Mouse (Mus musculus) heart, postnatal 0 days (tissue): ENCODE measurements around the gene Ppil6. TPM values are rescaled to one million over a fixed set of nuclear protein-coding genes. Genes with fewer than 3 reads are reported as not detected.

Experiments
- ATAC-seq: fragments of 200-750 bp; cut with Nextera tagmentation; 2 replicates; pipeline ENCODE4 v1.8.0; 2017; ENCODE audit warnings: low read depth, moderate number of reproducible peaks, moderate library complexity; ENCODE audit not compliant: insufficient read depth
- DNase-seq: peaks from one replicate; pipeline ENCODE4 v3.0.0-alpha.2; 2016; ENCODE audit warnings: low spot score
- H3K27ac ChIP-seq: fragments of 300-500 bp; sonication (generic); 2 replicates; pipeline ENCODE4 v1.5.1; 2014; ENCODE audit warnings: low read depth, mild to moderate bottlenecking
- H3K27me3 ChIP-seq: fragments of 300-500 bp; sonication (generic); 2 replicates; pipeline ENCODE4 v1.6.1; 2014; ENCODE audit warnings: low read length, mixed read lengths; ENCODE audit not compliant: control insufficient read depth, insufficient read depth
- H3K36me3 ChIP-seq: fragments of 300-500 bp; sonication (generic); replicated peaks from 2 replicates; pipeline ENCODE4 v1.6.1; 2014; ENCODE audit warnings: low read length, mixed read lengths; ENCODE audit not compliant: control insufficient read depth, insufficient read depth
- H3K4me1 ChIP-seq: fragments of 300-500 bp; sonication (generic); 2 replicates; pipeline ENCODE4 v1.6.1; 2014; ENCODE audit warnings: antibody characterized with exemption; ENCODE audit not compliant: control insufficient read depth, insufficient read depth
- H3K4me2 ChIP-seq: fragments of 300-500 bp; sonication (generic); 2 replicates; pipeline ENCODE4 v1.6.1; 2014; ENCODE audit warnings: low read depth, mild to moderate bottlenecking, low read length, moderate library complexity
- H3K4me3 ChIP-seq: fragments of 300-500 bp; sonication (generic); 2 replicates; pipeline ENCODE4 v1.5.1; 2014; ENCODE audit warnings: low read depth, low read length
- H3K9ac ChIP-seq: fragments of 300-500 bp; sonication (generic); replicated peaks from 2 replicates; pipeline ENCODE4 v1.6.1; 2014; ENCODE audit warnings: low read depth, low read length, mixed read lengths
- H3K9me3 ChIP-seq: fragments of 300-500 bp; sonication (generic); replicated peaks from 2 replicates; pipeline ENCODE4 v1.6.1; 2016; ENCODE audit warnings: low read length; ENCODE audit not compliant: control insufficient read depth
- CTCF ChIP-seq: IDR thresholded peaks from 2 replicates; pipeline ENCODE4 v1.5.1; 2016; ENCODE audit warnings: antibody characterized with exemption, control low read depth, low read depth
- EP300 ChIP-seq: IDR thresholded peaks from 2 replicates; pipeline ENCODE4 v1.6.1; 2016; ENCODE audit warnings: antibody characterized with exemption, low read depth
- WGBS: fragments of 180-500 bp; shearing (Covaris S2); extraction: QIAGEN DNeasy Blood & Tissue Kit; methylation state at CpG from one replicate; pipeline ENCODE4 v1.1.7; 2014; 5-methylcytosine and 5-hydroxymethylcytosine counted together
- polyA plus RNA-seq: library from polyadenylated mRNA; unstranded; fragments of >200 nt; fragmentation: Nextera tagmentation; extraction: Ambion mirVana; gene quantifications from 2 replicates; pipeline ENCODE4 v1.2.1, GENCODE M21; 2015
- total RNA-seq: library from RNA; depleted of rRNA; stranded (reverse); fragments of >200 nt; gene quantifications from 2 replicates; pipeline ENCODE4 v1.2.3, GENCODE M21; 2014; ENCODE audit warnings: low replicate concordance

Ppil6 gene
- total and polyA plus RNA-seq, 2 experiments from 2014 or later: 5.9 TPM; not detected in 1

- DNase-seq: peak; percentile 85
- Histone ChIP-seq H3K27ac (peak overlapping the region; percentile 85), H3K4me2 (no peak overlapping the region), H3K4me3 (no peak overlapping the region), H3K9ac (no peak overlapping the region), H3K36me3 (peaks cover 3% of the 10 kb centered on the region; the same call in 1 of the 2 replicates), H3K4me1 (peaks cover 28% of the 10 kb centered on the region), H3K27me3 (no peaks in the 10 kb centered on the region), H3K9me3 (no peaks in the 10 kb centered on the region)
- 17% methylated on average over 6 of the region's 6 CpGs for WGBS
- peak; percentile 17 for ATAC-seq
- no peak for TF ChIP-seq CTCF
- peak; percentile 91 for TF ChIP-seq EP300
Observed at GRCm38 (mm10) chr10:41473782-41474468, 16.3 kb upstream of the Ppil6 start.

- peak; percentile 67 for DNase-seq
- TF ChIP-seq CTCF (no peak), EP300 (0 out of 2 replicates have a peak, but pooled peaks have one; percentile 30)
- H3K27me3 ChIP-seq: no peaks in the 10 kb centered on the region
- no peak overlapping the region for H3K9ac ChIP-seq
- peak overlapping the region; percentile 85 for H3K27ac ChIP-seq
- no peak overlapping the region for H3K4me3 ChIP-seq
- peaks cover 28% of the 10 kb centered on the region for H3K4me1 ChIP-seq
- H3K36me3 ChIP-seq: peaks cover 14% of the 10 kb centered on the region
- WGBS: 27% methylated on average over 1 of the region's 1 CpGs
- no peaks in the 10 kb centered on the region for H3K9me3 ChIP-seq
- peak overlapping the region; percentile 94; the same call in 1 of the 2 replicates for H3K4me2 ChIP-seq
- no peak for ATAC-seq
Observed at GRCm38 (mm10) chr10:41474981-41475391, 15.3 kb upstream of the Ppil6 start.

- Histone ChIP-seq H3K4me2 (peak within 1 kb of the TSS; percentile 94), H3K36me3 (peaks cover 24% of the 10 kb centered on the region), H3K27ac (peak within 1 kb of the TSS; percentile 85), H3K9me3 (no peaks in the 10 kb centered on the region), H3K4me1 (peaks cover 31% of the 10 kb centered on the region), H3K4me3 (peak within 1 kb of the TSS; percentile 69), H3K27me3 (no peaks in the 10 kb centered on the region), H3K9ac (peak within 1 kb of the TSS; percentile 81)
- ATAC-seq: peak; percentile 61
- peak; percentile 74 for DNase-seq
- under 1% methylated on average over 35 of the region's 35 CpGs for WGBS
- no peak for TF ChIP-seq EP300
- no peak for TF ChIP-seq CTCF
Observed at GRCm38 (mm10) chr10:41476171-41477017, 13.8 kb upstream of the Ppil6 start, which contains the start of gene Mical1. TSS of gene Mical1 (plus strand) at chr10:41476314.

GRCm38 (mm10) chr10:41477018-41477277 is 13.3 kb upstream of the Ppil6 start:
- H3K4me1 ChIP-seq: peaks cover 31% of the 10 kb centered on the region
- DNase-seq: no peak
- TF ChIP-seq CTCF: no peak
- TF ChIP-seq EP300: no peak
- H3K4me3 ChIP-seq: peak overlapping the region; percentile 69
- H3K27me3 ChIP-seq: no peaks in the 10 kb centered on the region
- H3K36me3 ChIP-seq: peaks cover 28% of the 10 kb centered on the region
- no peaks in the 10 kb centered on the region for H3K9me3 ChIP-seq
- peak overlapping the region; percentile 85 for H3K27ac ChIP-seq
- H3K9ac ChIP-seq: peak overlapping the region; percentile 81
- H3K4me2 ChIP-seq: peak overlapping the region; percentile 94
- WGBS: 2% methylated on average over 9 of the region's 9 CpGs
- ATAC-seq: no peak

GRCm38 (mm10) chr10:41477278-41478181 is 12.7 kb upstream of the Ppil6 start:
- Histone ChIP-seq H3K9me3 (no peaks in the 10 kb centered on the region), H3K4me3 (peak overlapping the region; percentile 69), H3K4me2 (peak overlapping the region; percentile 94), H3K9ac (peak overlapping the region; percentile 81), H3K4me1 (peaks cover 31% of the 10 kb centered on the region), H3K27ac (peak overlapping the region; percentile 85), H3K27me3 (no peaks in the 10 kb centered on the region), H3K36me3 (peaks cover 34% of the 10 kb centered on the region)
- ATAC-seq (peak; percentile 75), DNase-seq (peak; percentile 88)
- TF ChIP-seq CTCF (no peak), EP300 (0 out of 2 replicates have a peak, but pooled peaks have one; percentile 66)
- 3% methylated on average over 20 of the region's 20 CpGs for WGBS
